Mouse (Mus musculus): ENCODE results near the gene Spata31d1b.

Gene Spata31d1b

GRCm38 (mm10) chr13:59746164-59746563, 34.1 kb downstream of the Spata31d1b start:
- no peak for DNase-seq (ENCODE audit: low read depth, low spot score)

- DNase-seq (ENCODE audit: low read depth, low spot score) = no peak
Observed at GRCm38 (mm10) chr13:59746711-59747110, 34.6 kb downstream of the Spata31d1b start, which contains the start of gene 1700014D04Rik. 1700014D04Rik (minus strand) TSS chr13:59746752.

GRCm38 (mm10) chr13:59750310-59750709, 38.2 kb downstream of the Spata31d1b start:
- DNase-seq (ENCODE audit: low read depth, low spot score) = no peak

- no peak for DNase-seq (ENCODE audit: low read depth, low spot score)
Observed at GRCm38 (mm10) chr13:59756906-59757305, 44.8 kb downstream of the Spata31d1b start.

- DNase-seq (ENCODE audit: low read depth, low spot score) = no peak
Observed at GRCm38 (mm10) chr13:59762791-59763190, 50.7 kb downstream of the Spata31d1b start.

- DNase-seq (ENCODE audit: low read depth, low spot score) = no peak
Observed at GRCm38 (mm10) chr13:59766786-59767515, 54.9 kb downstream of the Spata31d1b start.

GRCm38 (mm10) chr13:59768531-59768930, 56.4 kb downstream of the Spata31d1b start:
- DNase-seq (ENCODE audit: low read depth, low spot score) = no peak
